12 mouse cellular contexts compared by ENCODE assay signal in genomic region chr11:98952736-98953135, GRCm38 (mm10). TPM values are rescaled to one million over a fixed set of nuclear protein-coding genes. Genes with fewer than 3 reads are reported as not detected.
DNase-seq lines count a peak whose midpoint lies in the region; ATAC-seq lines count a peak whose summit lies in the region.
"Had no signal": no experiment of that assay in that cellular context is flagged by ENCODE, and none has a peak within 500 bp of the region (broad histone marks: within the 10 kb centered on the region; RNA-seq: fewer than 3 reads in every experiment).

No protein-coding gene starts in this region.

- peak; percentile 50 for DNase-seq in intestine, embryonic 14.5 days (ENCODE audit: low spot score)
- peak; percentile 61 for DNase-seq in CD4-positive helper T cell, adult 2 months (ENCODE audit: low read depth, low spot score)
- peak; percentile 57 for DNase-seq in R1 (ENCODE audit: low read depth, low spot score)
- peak; percentile 72 for DNase-seq in lung, postnatal 36 days
- no peak for DNase-seq in ovary, postnatal 14 days (ENCODE audit: low spot score)
- no peak for DNase-seq in midbrain, embryonic 11.5 days (ENCODE audit: low spot score, missing footprints)
- DNase-seq: gastrocnemius, postnatal 10 days had no signal

- peaks cover 22% of the 10 kb centered on the region for H3K36me3 ChIP-seq in intestine, embryonic 14.5 days (ENCODE audit: control insufficient read depth, insufficient read depth, low read length)
- H3K36me3 ChIP-seq in intestine, embryonic 16.5 days (ENCODE audit: control insufficient read depth, insufficient read depth, low read length): peaks cover 8% of the 10 kb centered on the region; the same call in 1 of the 2 replicates
- H3K36me3 ChIP-seq in midbrain, embryonic 11.5 days (ENCODE audit: control insufficient read depth, insufficient read depth, low read length): no peaks in the 10 kb centered on the region
- H3K36me3 ChIP-seq: midbrain, embryonic 13.5 days had no signal

- 51% methylated on average over 2 of the region's 2 CpGs for WGBS in intestine, embryonic 14.5 days
- 56% methylated on average over 2 of the region's 2 CpGs for WGBS in intestine, embryonic 16.5 days
- 63% methylated on average over 2 of the region's 2 CpGs for WGBS in midbrain, embryonic 11.5 days

- peaks cover 52% of the 10 kb centered on the region for H3K4me1 ChIP-seq in intestine, embryonic 14.5 days (replicated peaks; ENCODE audit: control insufficient read depth, insufficient read depth, low read length)
- H3K4me1 ChIP-seq in intestine, embryonic 16.5 days (ENCODE audit: control insufficient read depth, insufficient read depth, low read length): peaks cover 71% of the 10 kb centered on the region
- peaks cover 26% of the 10 kb centered on the region for H3K4me1 ChIP-seq in midbrain, embryonic 11.5 days (ENCODE audit: control insufficient read depth, insufficient read depth, low read length)

- no peak for ATAC-seq in intestine, embryonic 14.5 days (replicated peaks; ENCODE audit: low FRiP score, low TSS enrichment, low read depth)
- no peak for ATAC-seq in intestine, embryonic 16.5 days
- no peak for ATAC-seq in midbrain, embryonic 11.5 days (ENCODE audit: low FRiP score)
- ATAC-seq: midbrain, embryonic 13.5 days; Patski had no signal

- no peaks in the 10 kb centered on the region for H3K9me3 ChIP-seq in intestine, embryonic 14.5 days (ENCODE audit: control insufficient read depth, low read length)
- H3K9me3 ChIP-seq in intestine, embryonic 16.5 days (ENCODE audit: control insufficient read depth, low read length): no peaks in the 10 kb centered on the region
- H3K9me3 ChIP-seq in midbrain, embryonic 11.5 days (ENCODE audit: control insufficient read depth, low read length): no peaks in the 10 kb centered on the region
- H3K9me3 ChIP-seq: embryonic facial prominence, embryonic 15.5 days; midbrain, embryonic 13.5 days had no signal

- no peak overlapping the region for H3K4me2 ChIP-seq in intestine, embryonic 14.5 days (ENCODE audit: low read length)
- no peak overlapping the region for H3K4me2 ChIP-seq in intestine, embryonic 16.5 days (ENCODE audit: low read depth, low read length)
- H3K4me2 ChIP-seq in midbrain, embryonic 11.5 days: no peak overlapping the region
- H3K4me2 ChIP-seq: embryonic facial prominence, embryonic 15.5 days; midbrain, embryonic 13.5 days had no signal

- H3K27ac ChIP-seq in intestine, embryonic 14.5 days (ENCODE audit: low read depth): 0 out of 2 replicates have a peak overlapping the region, but pooled peaks have one; percentile 27
- H3K27ac ChIP-seq in intestine, embryonic 16.5 days (ENCODE audit: low read length): no peak overlapping the region
- no peak overlapping the region for H3K27ac ChIP-seq in midbrain, embryonic 11.5 days (ENCODE audit: low read depth, low read length)
- H3K27ac ChIP-seq: embryonic facial prominence, embryonic 15.5 days; midbrain, embryonic 13.5 days had no signal

- no peak overlapping the region for H3K4me3 ChIP-seq in intestine, embryonic 14.5 days (ENCODE audit: low read depth, low read length)
- H3K4me3 ChIP-seq in intestine, embryonic 16.5 days (ENCODE audit: low read length): no peak overlapping the region
- H3K4me3 ChIP-seq in midbrain, embryonic 11.5 days (ENCODE audit: low read depth, low read length): no peak overlapping the region
- H3K4me3 ChIP-seq: embryonic facial prominence, embryonic 15.5 days; midbrain, embryonic 13.5 days had no signal

- no peak overlapping the region for H3K9ac ChIP-seq in intestine, embryonic 14.5 days (ENCODE audit: low read length)
- H3K9ac ChIP-seq in intestine, embryonic 16.5 days (ENCODE audit: low read depth, low read length): no peak overlapping the region
- H3K9ac ChIP-seq in midbrain, embryonic 11.5 days (ENCODE audit: low read length): no peak overlapping the region
- H3K9ac ChIP-seq: embryonic facial prominence, embryonic 15.5 days; midbrain, embryonic 13.5 days had no signal

- H3K27me3 ChIP-seq in intestine, embryonic 14.5 days (replicated peaks; ENCODE audit: control insufficient read depth, insufficient read depth, low read length): no peaks in the 10 kb centered on the region
- no peaks in the 10 kb centered on the region for H3K27me3 ChIP-seq in intestine, embryonic 16.5 days (replicated peaks; ENCODE audit: control insufficient read depth, insufficient read depth, low read length)
- no peaks in the 10 kb centered on the region for H3K27me3 ChIP-seq in midbrain, embryonic 11.5 days (ENCODE audit: control insufficient read depth, insufficient read depth, low read length)
- H3K27me3 ChIP-seq: embryonic facial prominence, embryonic 15.5 days; Patski had no signal

RNA-seq across cellular contexts. Expression of gene Rara, which starts 25.1 kb away (rescaled TPM):
- polyA plus RNA-seq in intestine, embryonic 14.5 days (2014; fragmentation: Nextera tagmentation; extraction: Ambion mirVana): 42.4 and 43.6 TPM in 2 replicates
- 28.2 and 31.2 TPM in 2 replicates for polyA plus RNA-seq in intestine, embryonic 16.5 days (2015; fragmentation: Nextera tagmentation; extraction: Ambion mirVana)
- polyA plus RNA-seq in midbrain, embryonic 11.5 days (2014; fragmentation: Nextera tagmentation; extraction: Ambion mirVana): 13.2 and 14.8 TPM in 2 replicates

RNA-seq across cellular contexts. Expression of gene Gjd3, which starts 30.1 kb away (rescaled TPM):
- 0.22 TPM in 1 of 2 replicates, not detected in the other for polyA plus RNA-seq in intestine, embryonic 14.5 days (2014; fragmentation: Nextera tagmentation; extraction: Ambion mirVana)
- polyA plus RNA-seq in intestine, embryonic 16.5 days (2015; fragmentation: Nextera tagmentation; extraction: Ambion mirVana): 0.17 TPM in 1 of 2 replicates, not detected in the other
- not detected in 2 replicates for polyA plus RNA-seq in midbrain, embryonic 11.5 days (2014; fragmentation: Nextera tagmentation; extraction: Ambion mirVana)
- polyA plus RNA-seq: kidney, embryonic 14.5 days had no signal

RNA-seq across cellular contexts. Expression of gene Cdc6, which starts 45.1 kb away (rescaled TPM):
- 32.5 and 32.9 TPM in 2 replicates for polyA plus RNA-seq in intestine, embryonic 14.5 days (2014; fragmentation: Nextera tagmentation; extraction: Ambion mirVana)
- polyA plus RNA-seq in intestine, embryonic 16.5 days (2015; fragmentation: Nextera tagmentation; extraction: Ambion mirVana): 18.9 and 23.0 TPM in 2 replicates
- polyA plus RNA-seq in midbrain, embryonic 11.5 days (2014; fragmentation: Nextera tagmentation; extraction: Ambion mirVana): 44.3 and 45.0 TPM in 2 replicates

Comparison
In these comparisons a context has a peak if more than half of its experiments do, and no peak if none do; other contexts are left out.
1. DNase-seq: peak in intestine, embryonic 14.5 days (single experiment), CD4-positive helper T cell, adult 2 months (single experiment), R1 (single experiment) and lung, postnatal 36 days (single experiment); none in ovary, postnatal 14 days (single experiment) and midbrain, embryonic 11.5 days (single experiment).